Mouse (Mus musculus) E14TG2a.4 (cell line): ENCODE data around the gene Igfbp7.
A peak's percentile ranks its signal among the peaks of the same experiment; 100 is the strongest.

ENCODE experiments used
- H3K27me3 ChIP-seq: 2 replicates; pipeline ENCODE4 v1.6.1; 2014; ENCODE audit warnings: low read length, control low read depth; ENCODE audit not compliant: insufficient read depth
- H3K36me3 ChIP-seq: 2 replicates; pipeline ENCODE4 v1.6.1; 2014; ENCODE audit warnings: low read length, control low read depth; ENCODE audit not compliant: insufficient read depth
- H3K4me1 ChIP-seq: replicated peaks from 2 replicates; pipeline ENCODE4 v1.6.1; 2014; ENCODE audit warnings: low read depth, low read length, control low read depth
- H3K4me3 ChIP-seq: replicated peaks from 2 replicates; pipeline ENCODE4 v1.5.1; 2014; ENCODE audit warnings: mild to moderate bottlenecking, low read length
- H3K9me3 ChIP-seq: 2 replicates; pipeline ENCODE4 v1.6.1; 2014; ENCODE audit warnings: low read length, control low read depth
- CTCF ChIP-seq: conservative IDR thresholded peaks from 2 replicates; pipeline ENCODE4 v1.5.1; 2014; ENCODE audit warnings: low read length
- NANOG ChIP-seq: IDR thresholded peaks from 2 replicates; pipeline ENCODE4 v1.6.1; 2014; ENCODE audit warnings: borderline replicate concordance, low read length, mixed read lengths
- POU5F1 ChIP-seq: IDR thresholded peaks from 2 replicates; pipeline ENCODE4 v1.6.1; 2014; ENCODE audit warnings: low read length, borderline replicate concordance

Igfbp7 gene

GRCm38 (mm10) chr5:77367145-77367544 is 40.7 kb downstream of the Igfbp7 start:
- Histone ChIP-seq H3K9me3 (no peaks in the 10 kb centered on the region), H3K36me3 (no peaks in the 10 kb centered on the region), H3K4me3 (peak overlapping the region; percentile 27), H3K4me1 (peaks cover 67% of the 10 kb centered on the region), H3K27me3 (0 out of 2 replicates have a peak, but pooled peaks cover 3% of the 10 kb centered on the region)
- TF ChIP-seq NANOG: no peak
- TF ChIP-seq POU5F1: no peak
- no peak for TF ChIP-seq CTCF

DNA sequence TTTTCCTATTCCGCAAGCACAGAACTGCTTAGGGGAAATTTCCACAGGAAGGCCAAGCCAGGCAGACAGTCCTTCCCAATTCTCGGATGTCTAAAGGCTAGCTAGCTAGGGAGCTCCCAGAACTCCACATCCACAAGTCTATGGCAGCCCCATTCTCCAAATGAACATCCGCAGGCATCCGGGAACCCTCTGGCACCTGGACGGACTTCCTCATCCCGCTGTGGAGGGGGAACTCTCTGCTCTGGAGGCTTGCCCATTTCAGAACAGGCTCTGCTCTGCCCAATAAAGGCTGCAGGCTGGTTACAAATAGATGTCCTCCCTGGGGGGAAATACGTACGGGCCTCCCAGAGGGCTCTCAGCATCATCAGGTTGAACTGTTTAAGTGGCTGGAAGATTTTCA is 41.5 kb downstream of the Igfbp7 start:
- no peak overlapping the region for H3K4me3 ChIP-seq
- H3K9me3 ChIP-seq: no peaks in the 10 kb centered on the region
- no peaks in the 10 kb centered on the region for H3K36me3 ChIP-seq
- peaks cover 68% of the 10 kb centered on the region for H3K4me1 ChIP-seq
- 0 out of 2 replicates have a peak, but pooled peaks cover 3% of the 10 kb centered on the region for H3K27me3 ChIP-seq
- no peak for TF ChIP-seq POU5F1
- no peak for TF ChIP-seq CTCF
- no peak for TF ChIP-seq NANOG

- Histone ChIP-seq H3K9me3 (no peaks in the 10 kb centered on the region), H3K27me3 (0 out of 2 replicates have a peak, but pooled peaks cover 3% of the 10 kb centered on the region), H3K36me3 (no peaks in the 10 kb centered on the region), H3K4me3 (no peak overlapping the region), H3K4me1 (peaks cover 75% of the 10 kb centered on the region)
- TF ChIP-seq NANOG (no peak), POU5F1 (no peak), CTCF (no peak)
These were observed 43.3 kb downstream of the Igfbp7 start for GRCm38 (mm10) chr5:77364443-77365038.

DNA sequence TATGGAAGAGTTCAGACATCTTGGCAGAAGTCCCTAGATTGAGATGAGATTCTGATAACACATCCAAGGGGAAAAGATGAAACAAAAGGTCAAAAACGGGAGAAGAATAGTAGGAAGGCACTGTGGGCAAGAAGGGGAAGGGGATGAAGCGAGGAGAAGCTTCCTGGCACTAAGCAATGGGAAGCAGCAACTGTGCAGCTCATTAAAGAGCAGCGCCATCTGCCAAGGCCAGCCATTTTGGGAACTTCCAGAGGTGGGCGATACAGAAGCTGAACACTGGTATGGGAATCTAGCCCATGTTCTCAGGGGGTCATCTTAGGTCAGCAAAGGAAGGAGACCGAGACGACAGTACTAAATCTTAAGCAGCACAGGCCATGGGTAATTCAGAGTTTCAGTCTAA is 44.2 kb downstream of the Igfbp7 start:
- peaks cover 76% of the 10 kb centered on the region for H3K4me1 ChIP-seq
- no peak overlapping the region for H3K4me3 ChIP-seq
- 0 out of 2 replicates have a peak, but pooled peaks cover 3% of the 10 kb centered on the region for H3K27me3 ChIP-seq
- no peaks in the 10 kb centered on the region for H3K36me3 ChIP-seq
- no peaks in the 10 kb centered on the region for H3K9me3 ChIP-seq
- TF ChIP-seq CTCF (no peak), NANOG (no peak), POU5F1 (no peak)

- H3K4me3 ChIP-seq: no peak overlapping the region
- H3K4me1 ChIP-seq: peaks cover 76% of the 10 kb centered on the region
- H3K27me3 ChIP-seq: 0 out of 2 replicates have a peak, but pooled peaks cover 3% of the 10 kb centered on the region
- TF ChIP-seq CTCF (no peak), NANOG (no peak), POU5F1 (no peak)
- H3K9me3 ChIP-seq: no peaks in the 10 kb centered on the region
- H3K36me3 ChIP-seq: no peaks in the 10 kb centered on the region
These were observed 45.7 kb downstream of the Igfbp7 start for GRCm38 (mm10) chr5:77362120-77362519.

DNA sequence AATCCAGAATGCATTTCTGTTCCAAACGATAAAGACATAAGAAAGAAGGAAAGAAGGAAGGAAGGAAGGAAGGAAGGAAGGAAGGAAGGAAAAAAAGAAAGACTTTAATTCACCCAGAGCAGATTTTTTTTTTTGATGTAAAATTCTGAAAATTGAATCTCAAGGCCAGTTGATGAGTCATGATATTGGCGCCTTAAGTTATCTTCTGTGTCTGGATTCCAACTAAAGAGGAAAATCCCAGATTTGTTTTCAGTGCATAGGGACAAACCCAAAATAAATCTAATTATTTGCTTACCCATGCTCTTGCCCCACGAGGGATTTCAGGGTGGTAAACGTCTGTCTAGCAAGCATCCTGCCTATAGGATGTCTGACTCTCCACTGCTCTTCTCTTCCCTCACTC is 46.8 kb downstream of the Igfbp7 start:
- no peaks in the 10 kb centered on the region for H3K36me3 ChIP-seq
- H3K27me3 ChIP-seq: peaks cover 4% of the 10 kb centered on the region; the same call in 1 of the 2 replicates
- peaks cover 65% of the 10 kb centered on the region for H3K4me1 ChIP-seq
- H3K4me3 ChIP-seq: no peak overlapping the region
- TF ChIP-seq CTCF (no peak), NANOG (no peak), POU5F1 (no peak)
- H3K9me3 ChIP-seq: no peaks in the 10 kb centered on the region

DNA sequence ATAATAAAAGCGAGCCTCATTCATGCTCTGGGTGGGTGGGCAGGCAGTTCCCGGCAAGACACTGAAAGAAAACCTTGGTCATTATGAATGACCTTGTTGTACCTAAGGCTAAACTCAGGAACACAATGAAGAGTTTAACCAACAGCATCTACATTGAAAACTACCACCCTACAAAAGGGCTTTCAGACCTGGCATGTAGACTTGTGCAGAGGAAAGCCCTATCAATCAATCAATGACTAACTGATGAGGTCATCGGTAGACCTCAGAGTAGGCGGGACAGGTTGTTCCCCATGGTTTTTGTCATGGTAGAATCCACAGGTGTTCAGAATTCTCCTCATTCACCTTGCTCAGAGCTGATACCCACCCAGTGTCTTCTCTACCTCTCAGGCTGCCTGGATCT is 47.9 kb downstream of the Igfbp7 start:
- Histone ChIP-seq H3K27me3 (peaks cover 12% of the 10 kb centered on the region; the same call in 1 of the 2 replicates), H3K4me3 (0 out of 2 replicates have a peak overlapping the region, but pooled peaks have one; percentile 17), H3K9me3 (no peaks in the 10 kb centered on the region), H3K4me1 (peaks cover 60% of the 10 kb centered on the region), H3K36me3 (no peaks in the 10 kb centered on the region)
- TF ChIP-seq NANOG (no peak; the same call in 1 of the 2 replicates), POU5F1 (no peak), CTCF (no peak)

GRCm38 (mm10) chr5:77358347-77358746 is 49.5 kb downstream of the Igfbp7 start:
- Histone ChIP-seq H3K27me3 (peaks cover 12% of the 10 kb centered on the region; the same call in 1 of the 2 replicates), H3K4me1 (peaks cover 49% of the 10 kb centered on the region), H3K9me3 (no peaks in the 10 kb centered on the region), H3K4me3 (peak overlapping the region; percentile 68), H3K36me3 (no peaks in the 10 kb centered on the region)
- TF ChIP-seq NANOG (no peak), POU5F1 (no peak), CTCF (no peak)

- Histone ChIP-seq H3K36me3 (no peaks in the 10 kb centered on the region), H3K27me3 (peaks cover 12% of the 10 kb centered on the region; the same call in 1 of the 2 replicates), H3K4me1 (peaks cover 45% of the 10 kb centered on the region), H3K9me3 (no peaks in the 10 kb centered on the region), H3K4me3 (peak overlapping the region; percentile 68)
- TF ChIP-seq POU5F1 (no peak), NANOG (no peak), CTCF (no peak)
These were observed 50.3 kb downstream of the Igfbp7 start for GRCm38 (mm10) chr5:77357405-77358149.
